Mouse (Mus musculus) lung, postnatal 0 days (tissue): ENCODE measurements around the gene Slc4a10. TPM values are rescaled to one million over a fixed set of nuclear protein-coding genes. Genes with fewer than 3 reads are reported as not detected.
"Not testable (repeated sequence)": the region's sequence is repeated elsewhere in the genome, so short reads cannot be mapped to it uniquely, and the experiment has no call there.

Source experiments
- ATAC-seq: fragments of 200-750 bp; cut with Nextera tagmentation; 2 replicates; pipeline ENCODE4 v1.8.0; 2017; ENCODE audit warnings: moderate library complexity
- DNase-seq: peaks from one replicate; pipeline ENCODE4 v3.0.0-alpha.2; 2016; ENCODE audit warnings: low spot score
- H3K27ac ChIP-seq: fragments of 300-500 bp; sonication (generic); 2 replicates; pipeline ENCODE4 v1.5.1; 2014; ENCODE audit warnings: antibody characterized with exemption, mild to moderate bottlenecking, low read length, mixed read lengths
- H3K27me3 ChIP-seq: fragments of 300-500 bp; sonication (generic); replicated peaks from 2 replicates; pipeline ENCODE4 v1.6.1; 2014; ENCODE audit warnings: low read length, mixed read lengths; ENCODE audit not compliant: insufficient read depth
- H3K36me3 ChIP-seq: fragments of 300-500 bp; sonication (generic); 2 replicates; pipeline ENCODE4 v1.6.1; 2014; ENCODE audit warnings: low read length, mixed read lengths; ENCODE audit not compliant: insufficient read depth
- H3K4me1 ChIP-seq: fragments of 300-500 bp; sonication (generic); 2 replicates; pipeline ENCODE4 v1.6.1; 2014; ENCODE audit warnings: antibody characterized with exemption, low read depth, low read length, mixed read lengths; ENCODE audit not compliant: insufficient read depth
- H3K4me2 ChIP-seq: fragments of 300-500 bp; sonication (generic); replicated peaks from 2 replicates; pipeline ENCODE4 v1.6.1; 2014; ENCODE audit warnings: low read depth, mild to moderate bottlenecking, low read length, moderate library complexity, mixed read lengths
- H3K4me3 ChIP-seq: fragments of 300-500 bp; sonication (generic); 2 replicates; pipeline ENCODE4 v1.5.1; 2014; ENCODE audit warnings: low read depth, low read length
- H3K9ac ChIP-seq: fragments of 300-500 bp; sonication (generic); replicated peaks from 2 replicates; pipeline ENCODE4 v1.6.1; 2014; ENCODE audit warnings: low read depth, mild to moderate bottlenecking
- H3K9me3 ChIP-seq: fragments of 300-500 bp; sonication (generic); 2 replicates; pipeline ENCODE4 v1.6.1; 2016; ENCODE audit warnings: low read length, mixed read lengths
- CTCF ChIP-seq: IDR thresholded peaks from 2 replicates; pipeline ENCODE4 v1.5.1; 2016; ENCODE audit warnings: antibody characterized with exemption, mild to moderate bottlenecking
- EP300 ChIP-seq: IDR thresholded peaks from 2 replicates; pipeline ENCODE4 v1.6.1; 2016; ENCODE audit warnings: antibody characterized with exemption, mild to moderate bottlenecking, control low read depth
- WGBS: fragments of 180-500 bp; shearing (Covaris S2); extraction: QIAGEN DNeasy Blood & Tissue Kit; methylation state at CpG from one replicate; pipeline ENCODE4 v1.1.7; 2014; 5-methylcytosine and 5-hydroxymethylcytosine counted together
- polyA plus RNA-seq: library from polyadenylated mRNA; unstranded; fragments of >200 nt; fragmentation: Nextera tagmentation; extraction: Ambion mirVana; gene quantifications from 2 replicates; pipeline ENCODE4 v1.2.1, GENCODE M21; 2015

The Slc4a10 gene
- 0.13 and 0.17 TPM in 2 replicates for polyA plus RNA-seq

GRCm38 (mm10) chr2:62046421-62046845 is at the start of gene Slc4a10:
Slc4a10 (plus strand) TSS chr2:62046462.
- Histone ChIP-seq H3K36me3 (no peaks in the 10 kb centered on the region), H3K4me1 (peaks cover 3% of the 10 kb centered on the region; the same call in 1 of the 2 replicates), H3K9me3 (no peaks in the 10 kb centered on the region), H3K9ac (no peak within 1 kb of the TSS), H3K27ac (no peak within 1 kb of the TSS), H3K4me2 (peak within 1 kb of the TSS; percentile 55), H3K4me3 (peak within 1 kb of the TSS; percentile 29; the same call in 1 of the 2 replicates), H3K27me3 (no peaks in the 10 kb centered on the region)
- no peak for ATAC-seq
- WGBS, result 9% methylated on average over 10 of the region's 10 CpGs
- no peak for DNase-seq
- TF ChIP-seq EP300 (no peak), CTCF (no peak)

DNA sequence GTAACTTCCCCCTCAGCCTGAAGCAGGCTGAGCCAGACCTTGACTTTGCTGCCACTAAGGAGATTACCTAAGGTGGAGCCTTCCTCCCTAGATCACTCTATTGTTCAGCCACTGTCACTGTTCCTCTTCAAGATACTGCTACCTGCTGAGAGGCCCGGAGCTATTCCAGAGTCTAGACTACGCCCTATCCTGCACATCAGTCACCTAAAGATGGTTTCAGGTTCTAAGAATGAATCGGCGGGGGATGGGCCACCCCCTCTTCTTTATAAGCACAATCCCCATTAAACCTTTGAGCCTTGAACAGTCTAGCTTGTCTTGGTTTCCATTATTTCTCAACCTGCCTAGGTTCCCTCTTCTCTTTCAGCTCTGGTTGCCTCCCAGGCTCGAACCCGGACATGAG is 45.0 kb upstream of the Slc4a10 start:
- not testable (repeated sequence) for DNase-seq, ATAC-seq, H3K9me3 ChIP-seq, H3K4me2 ChIP-seq, H3K27me3 ChIP-seq, H3K4me1 ChIP-seq, H3K36me3 ChIP-seq, H3K4me3 ChIP-seq, H3K27ac ChIP-seq, H3K9ac ChIP-seq
- 86% methylated on average over 6 of the region's 6 CpGs for WGBS

GRCm38 (mm10) chr2:62018209-62018608 is 28.1 kb upstream of the Slc4a10 start:
- no peaks in the 10 kb centered on the region for H3K27me3 ChIP-seq
- H3K9ac ChIP-seq, result no peak overlapping the region
- no peak for TF ChIP-seq CTCF
- TF ChIP-seq EP300, result no peak
- no peak for ATAC-seq
- no peaks in the 10 kb centered on the region for H3K36me3 ChIP-seq
- no peak overlapping the region for H3K4me3 ChIP-seq
- 73% methylated on average over 3 of the region's 3 CpGs for WGBS
- no peaks in the 10 kb centered on the region for H3K4me1 ChIP-seq
- H3K4me2 ChIP-seq, result no peak overlapping the region
- no peak overlapping the region for H3K27ac ChIP-seq
- H3K9me3 ChIP-seq, result no peaks in the 10 kb centered on the region
- DNase-seq, result no peak

GRCm38 (mm10) chr2:62046861-62047503 is 720 bp downstream of the Slc4a10 start:
- DNase-seq (no peak), ATAC-seq (no peak)
- no peaks in the 10 kb centered on the region for H3K36me3 ChIP-seq
- no peaks in the 10 kb centered on the region for H3K9me3 ChIP-seq
- peak overlapping the region; percentile 55 for H3K4me2 ChIP-seq
- TF ChIP-seq EP300 (no peak), CTCF (no peak)
- peaks cover 3% of the 10 kb centered on the region; the same call in 1 of the 2 replicates for H3K4me1 ChIP-seq
- H3K27me3 ChIP-seq, result no peaks in the 10 kb centered on the region
- WGBS, result 11% methylated on average over 10 of the region's 10 CpGs
- H3K9ac ChIP-seq, result no peak overlapping the region
- no peak overlapping the region for H3K27ac ChIP-seq
- peak overlapping the region; percentile 29; the same call in 1 of the 2 replicates for H3K4me3 ChIP-seq

- TF ChIP-seq EP300 (no peak), CTCF (no peak)
- 2% methylated on average over 14 of the region's 14 CpGs for WGBS
- Histone ChIP-seq H3K27ac (no peak overlapping the region), H3K9ac (no peak overlapping the region), H3K9me3 (no peaks in the 10 kb centered on the region), H3K36me3 (no peaks in the 10 kb centered on the region), H3K4me2 (peak overlapping the region; percentile 55), H3K4me1 (peaks cover 3% of the 10 kb centered on the region; the same call in 1 of the 2 replicates), H3K4me3 (peak overlapping the region; percentile 29; the same call in 1 of the 2 replicates), H3K27me3 (no peaks in the 10 kb centered on the region)
- ATAC-seq (no peak), DNase-seq (peak; percentile 15)
Observed at GRCm38 (mm10) chr2:62047504-62048005, 1.3 kb downstream of the Slc4a10 start.

DNA sequence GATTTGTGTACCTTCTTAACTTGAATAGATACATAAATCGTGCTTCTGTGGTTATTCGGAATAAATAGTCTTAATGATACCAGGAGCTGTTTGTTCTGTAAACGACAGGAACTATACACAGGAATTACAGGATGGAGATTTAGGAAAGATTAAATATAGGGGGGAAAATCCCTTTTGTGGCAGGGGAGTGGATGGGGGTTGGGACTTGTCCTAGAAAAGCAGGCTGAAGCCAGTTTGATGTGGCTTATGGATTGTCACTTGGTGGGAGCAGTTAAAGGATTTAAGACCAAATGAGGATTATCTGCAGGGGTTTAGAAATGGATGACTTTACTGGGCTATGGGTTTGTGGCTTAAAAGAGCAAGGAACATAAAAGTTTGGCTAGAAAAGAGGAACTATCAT is 1.9 kb downstream of the Slc4a10 start:
- H3K9ac ChIP-seq, result no peak overlapping the region
- no peak overlapping the region for H3K4me2 ChIP-seq
- DNase-seq (no peak), ATAC-seq (no peak)
- H3K4me1 ChIP-seq, result peaks cover 3% of the 10 kb centered on the region; the same call in 1 of the 2 replicates
- 22% methylated on average over 3 of the region's 3 CpGs for WGBS
- no peaks in the 10 kb centered on the region for H3K9me3 ChIP-seq
- TF ChIP-seq CTCF (no peak), EP300 (no peak)
- no peak overlapping the region for H3K27ac ChIP-seq
- H3K27me3 ChIP-seq, result no peaks in the 10 kb centered on the region
- no peaks in the 10 kb centered on the region for H3K36me3 ChIP-seq
- H3K4me3 ChIP-seq, result no peak overlapping the region
